ENCODE assay signal across 22 mouse cellular contexts in the genomic region with DNA sequence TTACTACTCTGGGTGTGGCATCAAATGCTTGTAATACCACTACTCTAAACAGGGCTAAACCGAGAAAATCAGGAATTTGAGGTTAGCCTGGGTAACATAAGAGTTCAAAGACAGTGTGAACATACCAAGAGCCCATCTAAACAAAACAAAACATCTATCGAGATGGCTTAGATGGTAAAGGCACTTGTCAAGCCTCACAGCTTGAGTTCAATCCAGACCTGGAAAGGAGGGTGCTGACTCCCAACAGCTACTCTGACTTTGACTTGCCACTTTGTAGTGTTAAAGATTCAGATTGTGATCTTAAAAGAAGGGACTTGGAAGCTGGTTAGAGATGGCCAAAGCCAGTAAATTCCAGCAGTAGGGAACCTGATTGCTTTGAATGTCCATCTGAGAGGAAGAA. TPM values are rescaled to one million over a fixed set of nuclear protein-coding genes. Genes with fewer than 3 reads are reported as not detected.
DNase-seq lines count a peak whose midpoint lies in the region.
"Had no signal": no experiment of that assay in that cellular context is flagged by ENCODE, and none has a peak within 500 bp of the region (broad histone marks: within the 10 kb centered on the region; RNA-seq: fewer than 3 reads in every experiment).

No protein-coding gene starts in this region.

- no peaks in the 10 kb centered on the region for H3K36me3 ChIP-seq in limb, embryonic 10.5 days
- H3K36me3 ChIP-seq: embryonic facial prominence, embryonic 13.5 days; embryonic facial prominence, embryonic 15.5 days; forebrain, embryonic 10.5 days; forebrain, embryonic 12.5 days; G1E had no signal

- H3K4me1 ChIP-seq in limb, embryonic 10.5 days: no peaks in the 10 kb centered on the region
- H3K4me1 ChIP-seq: embryonic facial prominence, embryonic 13.5 days; embryonic facial prominence, embryonic 15.5 days; forebrain, embryonic 10.5 days; forebrain, embryonic 12.5 days had no signal

- peak; percentile 55 for DNase-seq in ES-CJ7 (ENCODE audit: low read depth, low spot score)
- peak; percentile 37 for DNase-seq in R1 (ENCODE audit: low read depth, low spot score)
- peak; percentile 86 for DNase-seq in ZHBTc4 (ENCODE audit: low read depth, low spot score)
- no peak for DNase-seq in cerebellum, postnatal 36 days
- DNase-seq in limb, embryonic 10.5 days (ENCODE audit: low spot score): no peak
- DNase-seq: adrenal gland, adult 2 months; adrenal gland, postnatal 10 days; adrenal gland, postnatal 25 days; B cell, adult 2 months; cerebellum, adult 11 months; cerebellum, adult 18-20 months; cerebellum, adult 8-10 months; cerebellum, adult 9-11 months; cerebellum, postnatal 14 days; embryo, embryonic 11 days had no signal

- no peak overlapping the region for H3K27ac ChIP-seq in limb, embryonic 10.5 days
- H3K27ac ChIP-seq: embryonic facial prominence, embryonic 13.5 days; embryonic facial prominence, embryonic 15.5 days; forebrain, embryonic 10.5 days; forebrain, embryonic 12.5 days had no signal

- H3K4me3 ChIP-seq in limb, embryonic 10.5 days: no peak overlapping the region
- H3K4me3 ChIP-seq: embryonic facial prominence, embryonic 13.5 days; embryonic facial prominence, embryonic 15.5 days; erythroblast, embryonic 14.5 days; forebrain, embryonic 10.5 days; forebrain, embryonic 12.5 days had no signal

- peaks cover 58% of the 10 kb centered on the region for H3K27me3 ChIP-seq in limb, embryonic 10.5 days (ENCODE audit: low read depth, poor library complexity, severe bottlenecking)
- H3K27me3 ChIP-seq: CH12.LX; embryonic facial prominence, embryonic 13.5 days; embryonic facial prominence, embryonic 15.5 days had no signal

- WGBS in limb, embryonic 10.5 days: 30% methylated on average over 2 of the region's 2 CpGs

- H3K9me3 ChIP-seq in limb, embryonic 10.5 days (replicated peaks): no peaks in the 10 kb centered on the region
- H3K9me3 ChIP-seq: embryonic facial prominence, embryonic 13.5 days; embryonic facial prominence, embryonic 15.5 days; forebrain, embryonic 10.5 days; forebrain, embryonic 12.5 days; G1E had no signal

RNA-seq across cellular contexts. Expression of gene Huwe1, which starts 7.8 kb away (rescaled TPM):
- polyA plus RNA-seq in limb, embryonic 10.5 days (2016; fragmentation: Nextera tagmentation; extraction: Ambion mirVana): 61.9 and 62.4 TPM in 2 replicates

Comparison
In these comparisons a context has a peak if more than half of its experiments do, and no peak if none do; other contexts are left out.
1. DNase-seq: peak in ES-CJ7 (single experiment), R1 (single experiment) and ZHBTc4 (single experiment); none in cerebellum, postnatal 36 days (0 of 2) and limb, embryonic 10.5 days (single experiment).